Mouse (Mus musculus): Measurements from ENCODE around the gene Pi16. TPM values are rescaled to one million over a fixed set of nuclear protein-coding genes. Genes with fewer than 3 reads are reported as not detected.

The Pi16 gene
- total RNA-seq, 1 experiment: 0.71 TPM

- H3K9ac ChIP-seq (ENCODE audit: insufficient read depth, low read depth, low read length, poor library complexity, severe bottlenecking): no peak overlapping the region
- H3K4me3 ChIP-seq (ENCODE audit: insufficient read depth in 1 of 2, low read depth in 1 of 2, low read length in 2 of 2, poor library complexity in 1 of 2, severe bottlenecking in 1 of 2): peak overlapping the region; percentile 33 to 51
- H3K9me3 ChIP-seq (ENCODE audit: control insufficient read depth, insufficient read depth, low read depth, low read length): no peaks in the 10 kb centered on the region
- TF ChIP-seq HCFC1 (IDR thresholded peaks at IDR 0.05; ENCODE audit: borderline replicate concordance, insufficient read depth, low read length): no peak
- no peak for TF ChIP-seq MAFK (IDR thresholded peaks at IDR 0.05; ENCODE audit: insufficient read depth, low read depth, low read length)
- TF ChIP-seq CHD2 (IDR thresholded peaks at IDR 0.05; ENCODE audit: low read depth, low read length): no peak
- no peak for TF ChIP-seq ZNF384 (IDR thresholded peaks at IDR 0.05; ENCODE audit: low read depth, low read length)
- no peak for TF ChIP-seq ZC3H11A (IDR thresholded peaks at IDR 0.05; ENCODE audit: borderline replicate concordance, low read depth, low read length)
- peaks cover 3% of the 10 kb centered on the region for H3K36me3 ChIP-seq (ENCODE audit: control insufficient read depth, insufficient read depth, low read length, poor library complexity, severe bottlenecking)
- DNase-seq (ENCODE audit: low read depth, low spot score): peak; percentile 58
- no peak overlapping the region for H3K27ac ChIP-seq (ENCODE audit: insufficient read depth, low read depth, low read length, poor library complexity, severe bottlenecking)
- in situ Hi-C loops (cut with MboI; ENCODE audit: low sequenced_read_pairs in 2 of 2, unreplicated experiment in 2 of 2): no loop called here
- peaks cover 2 to 26% of the 10 kb centered on the region in 2 experiments; a peak in 1 of 4 replicates for H3K4me1 ChIP-seq (ENCODE audit: control insufficient read depth in 2 of 2, insufficient read depth in 2 of 2, low read length in 2 of 2, poor library complexity in 1 of 2)
Observed at GRCm38 (mm10) chr17:29326531-29327529, 9.3 kb downstream of the Pi16 start.

DNA sequence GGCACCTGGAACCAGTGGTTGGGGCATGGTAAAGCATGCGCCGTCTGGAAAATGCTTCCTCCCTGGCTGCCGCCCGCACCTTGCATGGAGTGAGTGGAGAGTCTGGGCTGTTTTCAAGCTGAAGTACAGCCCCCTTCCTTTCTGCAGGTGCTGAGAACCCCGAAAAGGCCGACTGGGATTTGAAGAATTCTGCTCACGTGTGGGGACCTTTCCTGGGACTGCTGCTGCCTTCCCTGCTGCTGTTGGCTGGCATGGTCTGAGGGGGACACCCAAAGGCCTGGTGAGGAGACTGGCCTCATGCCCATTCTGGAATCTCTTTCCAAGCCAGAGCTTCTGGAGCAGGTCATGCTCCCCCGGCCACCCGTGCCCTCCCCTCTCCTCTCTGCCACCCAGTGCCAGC, 10.2 kb downstream of the Pi16 start:
- Histone ChIP-seq H3K4me3 (ENCODE audit: insufficient read depth in 1 of 2, low read depth in 1 of 2, low read length in 2 of 2, poor library complexity in 1 of 2, severe bottlenecking in 1 of 2) (no peak overlapping the region), H3K27ac (ENCODE audit: insufficient read depth, low read depth, low read length, poor library complexity, severe bottlenecking) (no peak overlapping the region)

DNA sequence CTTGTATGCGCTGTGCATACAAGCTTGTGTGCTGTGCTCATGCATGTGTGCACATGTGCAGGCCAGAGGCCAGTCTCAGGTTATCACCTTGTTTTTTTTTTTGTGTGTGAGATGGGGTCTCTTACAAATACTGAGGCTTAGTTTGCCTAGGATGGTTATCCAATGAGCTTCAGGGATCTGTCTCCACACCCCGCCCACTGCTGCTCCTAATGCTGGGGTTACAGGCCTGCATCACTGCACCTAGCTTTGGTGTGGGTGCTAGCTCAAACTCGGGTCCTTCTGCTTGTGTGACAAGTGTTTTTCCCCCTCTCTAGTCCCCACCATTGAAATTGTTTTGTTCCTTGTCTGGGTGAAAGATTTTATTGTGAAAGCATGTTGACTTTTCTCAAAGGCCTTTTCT, 12.7 kb downstream of the Pi16 start:
- Histone ChIP-seq H3K27ac (ENCODE audit: insufficient read depth, low read depth, low read length, poor library complexity, severe bottlenecking) (no peak overlapping the region), H3K4me3 (ENCODE audit: insufficient read depth in 1 of 2, low read depth in 1 of 2, low read length in 2 of 2, poor library complexity in 1 of 2, severe bottlenecking in 1 of 2) (no peak overlapping the region), H3K9ac (ENCODE audit: insufficient read depth, low read depth, low read length, poor library complexity, severe bottlenecking) (no peak overlapping the region), H3K36me3 (ENCODE audit: control insufficient read depth, insufficient read depth, low read length, poor library complexity, severe bottlenecking) (peaks cover 20% of the 10 kb centered on the region), H3K4me1 (ENCODE audit: control insufficient read depth in 2 of 2, insufficient read depth in 2 of 2, low read length in 2 of 2, poor library complexity in 1 of 2) (peaks cover 0 to 21% of the 10 kb centered on the region in 2 experiments; a peak in 1 of 4 replicates), H3K9me3 (ENCODE audit: control insufficient read depth, insufficient read depth, low read depth, low read length) (no peaks in the 10 kb centered on the region)
- DNase-seq (ENCODE audit: low read depth, low spot score): no peak
- TF ChIP-seq HCFC1 (IDR thresholded peaks at IDR 0.05; ENCODE audit: borderline replicate concordance, insufficient read depth, low read length) (no peak), MAFK (IDR thresholded peaks at IDR 0.05; ENCODE audit: insufficient read depth, low read depth, low read length) (no peak), ZNF384 (IDR thresholded peaks at IDR 0.05; ENCODE audit: low read depth, low read length) (no peak), CHD2 (IDR thresholded peaks at IDR 0.05; ENCODE audit: low read depth, low read length) (no peak), ZC3H11A (IDR thresholded peaks at IDR 0.05; ENCODE audit: borderline replicate concordance, low read depth, low read length) (no peak)
- in situ Hi-C loops (cut with MboI; ENCODE audit: low sequenced_read_pairs in 2 of 2, unreplicated experiment in 2 of 2): no loop called here

More for the DNA sequence above, 10.2 kb downstream of the Pi16 start:
- Histone ChIP-seq H3K9me3 (ENCODE audit: control insufficient read depth, insufficient read depth, low read depth, low read length) (no peaks in the 10 kb centered on the region), H3K4me1 (ENCODE audit: control insufficient read depth in 2 of 2, insufficient read depth in 2 of 2, low read length in 2 of 2, poor library complexity in 1 of 2) (peaks cover 2 to 21% of the 10 kb centered on the region in 2 experiments; a peak in 1 of 4 replicates), H3K9ac (ENCODE audit: insufficient read depth, low read depth, low read length, poor library complexity, severe bottlenecking) (no peak overlapping the region), H3K36me3 (ENCODE audit: control insufficient read depth, insufficient read depth, low read length, poor library complexity, severe bottlenecking) (peaks cover 10% of the 10 kb centered on the region)
- no peak for DNase-seq (ENCODE audit: low read depth, low spot score)
- TF ChIP-seq MAFK (IDR thresholded peaks at IDR 0.05; ENCODE audit: insufficient read depth, low read depth, low read length) (no peak), ZC3H11A (IDR thresholded peaks at IDR 0.05; ENCODE audit: borderline replicate concordance, low read depth, low read length) (no peak), CHD2 (IDR thresholded peaks at IDR 0.05; ENCODE audit: low read depth, low read length) (no peak), ZNF384 (IDR thresholded peaks at IDR 0.05; ENCODE audit: low read depth, low read length) (no peak), HCFC1 (IDR thresholded peaks at IDR 0.05; ENCODE audit: borderline replicate concordance, insufficient read depth, low read length) (no peak)
- in situ Hi-C loops (cut with MboI; ENCODE audit: low sequenced_read_pairs in 2 of 2, unreplicated experiment in 2 of 2): no loop called here

DNA sequence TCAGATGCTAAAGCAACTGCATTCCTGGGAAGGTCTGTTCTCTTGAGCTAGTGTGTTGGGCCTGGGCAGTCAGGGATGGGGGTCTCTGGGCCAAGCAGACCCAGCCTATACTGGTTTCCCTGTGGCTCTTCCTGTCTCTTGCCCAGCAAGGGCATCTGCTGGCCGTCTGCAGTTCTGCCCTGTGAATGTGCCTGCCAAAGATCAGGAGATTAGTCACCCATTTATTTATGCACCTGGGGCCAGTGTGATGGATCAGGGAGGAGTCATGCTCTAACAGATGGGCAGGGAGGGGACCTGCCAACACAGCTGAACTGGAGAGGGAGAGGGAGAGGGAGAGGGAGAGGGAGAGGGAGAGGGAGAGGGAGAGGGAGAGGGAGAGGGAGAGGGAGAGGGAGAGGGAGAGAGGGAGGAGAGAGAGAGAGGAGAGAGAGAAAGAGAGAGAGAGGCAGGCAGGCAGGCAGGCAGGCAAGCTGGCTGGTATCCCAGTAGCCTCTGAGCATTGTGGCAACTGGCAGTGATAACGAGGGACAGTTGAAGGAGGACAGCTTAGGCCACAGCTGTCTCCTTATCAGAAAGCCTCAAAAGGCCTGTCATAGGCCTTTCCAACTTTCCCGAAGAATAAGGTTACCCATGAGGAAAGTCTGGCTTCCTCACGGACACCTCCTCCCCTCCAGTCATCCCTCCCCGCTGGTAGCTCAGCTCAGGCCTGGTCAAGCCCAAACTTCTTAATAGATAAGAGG, 13.4 kb downstream of the Pi16 start:
- Histone ChIP-seq H3K9ac (ENCODE audit: insufficient read depth, low read depth, low read length, poor library complexity, severe bottlenecking) (no peak overlapping the region), H3K4me1 (ENCODE audit: control insufficient read depth in 2 of 2, insufficient read depth in 2 of 2, low read length in 2 of 2, poor library complexity in 1 of 2) (peaks cover 0 to 20% of the 10 kb centered on the region in 2 experiments; a peak in 1 of 4 replicates), H3K9me3 (ENCODE audit: control insufficient read depth, insufficient read depth, low read depth, low read length) (no peaks in the 10 kb centered on the region), H3K27ac (ENCODE audit: insufficient read depth, low read depth, low read length, poor library complexity, severe bottlenecking) (no peak overlapping the region), H3K36me3 (ENCODE audit: control insufficient read depth, insufficient read depth, low read length, poor library complexity, severe bottlenecking) (peaks cover 22% of the 10 kb centered on the region), H3K4me3 (ENCODE audit: insufficient read depth in 1 of 2, low read depth in 1 of 2, low read length in 2 of 2, poor library complexity in 1 of 2, severe bottlenecking in 1 of 2) (no peak overlapping the region)
- TF ChIP-seq HCFC1 (IDR thresholded peaks at IDR 0.05; ENCODE audit: borderline replicate concordance, insufficient read depth, low read length) (no peak), ZNF384 (IDR thresholded peaks at IDR 0.05; ENCODE audit: low read depth, low read length) (no peak), MAFK (IDR thresholded peaks at IDR 0.05; ENCODE audit: insufficient read depth, low read depth, low read length) (no peak), ZC3H11A (IDR thresholded peaks at IDR 0.05; ENCODE audit: borderline replicate concordance, low read depth, low read length) (no peak), CHD2 (IDR thresholded peaks at IDR 0.05; ENCODE audit: low read depth, low read length) (no peak)
- in situ Hi-C loops (cut with MboI; ENCODE audit: low sequenced_read_pairs in 2 of 2, unreplicated experiment in 2 of 2): no loop called here
- no peak for DNase-seq (ENCODE audit: low read depth, low spot score)
